Mouse (Mus musculus) retina, postnatal 7 days (tissue): ENCODE measurements around the gene Dok4.
A peak's percentile ranks its signal among the peaks of the same experiment; 100 is the strongest.

Source experiments
- DNase-seq: peaks from one replicate; pipeline ENCODE4 v3.0.0-alpha.2; 2012; ENCODE audit warnings: low read depth, low spot score

Gene Dok4

DNA sequence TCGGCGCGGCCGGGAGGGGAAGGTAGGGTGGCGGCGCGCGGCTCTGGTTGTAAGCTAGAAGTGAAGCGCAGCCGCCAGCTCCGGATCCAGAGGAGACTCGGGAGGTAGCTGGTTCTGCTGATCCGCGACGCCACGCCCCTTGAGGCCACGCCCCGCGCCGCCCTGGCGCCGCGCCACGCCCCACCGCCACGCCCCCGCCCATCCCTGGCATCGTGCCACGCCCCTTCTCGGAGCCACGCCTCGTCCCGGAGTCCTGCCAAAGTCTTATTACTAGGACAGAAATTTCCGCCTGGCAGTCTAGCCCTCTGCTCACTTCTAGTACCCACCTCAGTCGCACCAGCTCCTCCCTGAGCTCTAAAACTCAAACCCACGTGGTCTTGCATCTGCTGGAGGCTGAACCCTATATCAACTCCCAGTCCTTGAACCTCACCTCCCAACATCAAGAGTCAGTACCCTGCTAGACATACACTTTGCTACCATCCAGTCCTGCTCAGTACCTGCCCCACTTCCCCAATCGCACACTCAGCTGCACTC lies at the start of gene Dok4:
Dok4 (minus strand) TSS at position 134 of the 534 bp plus-strand sequence.
- DNase-seq, result peak; percentile 73

GRCm38 (mm10) chr8:94923405-94923804 lies 47.3 kb upstream of the Dok4 start, which contains the start of gene Adgrg5:
TSS of gene Adgrg5 (plus strand) at chr8:94923694.
- no peak for DNase-seq

- DNase-seq, result no peak
These were observed 46.5 kb upstream of the Dok4 start for GRCm38 (mm10) chr8:94922602-94923001.

- no peak for DNase-seq
These were observed 46.0 kb upstream of the Dok4 start for GRCm38 (mm10) chr8:94922176-94922575.

DNA sequence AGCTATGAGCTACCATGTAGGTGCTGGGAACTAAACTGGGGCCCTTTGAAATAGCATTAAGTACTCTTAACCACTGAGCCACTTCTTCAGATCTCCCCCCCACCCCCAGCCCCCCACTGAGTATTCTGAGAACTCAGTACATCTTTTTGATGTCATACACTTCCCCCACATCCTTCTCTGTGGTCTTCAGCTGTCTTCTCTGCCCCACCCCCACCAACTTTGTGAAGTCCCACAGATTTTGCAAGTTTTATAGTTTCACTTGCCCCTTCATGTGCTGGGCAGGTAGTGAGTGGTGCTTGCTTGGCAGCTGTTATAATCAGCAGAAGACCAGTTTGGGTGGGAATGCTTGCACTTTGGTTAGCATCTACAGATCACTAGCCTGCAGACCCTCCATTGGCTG lies 43.1 kb upstream of the Dok4 start:
- no peak for DNase-seq

GRCm38 (mm10) chr8:94917851-94918495 lies 41.8 kb upstream of the Dok4 start, which contains the start of gene Ccdc102a:
TSS of gene Ccdc102a (minus strand) at chr8:94918098.
- no peak for DNase-seq

DNA sequence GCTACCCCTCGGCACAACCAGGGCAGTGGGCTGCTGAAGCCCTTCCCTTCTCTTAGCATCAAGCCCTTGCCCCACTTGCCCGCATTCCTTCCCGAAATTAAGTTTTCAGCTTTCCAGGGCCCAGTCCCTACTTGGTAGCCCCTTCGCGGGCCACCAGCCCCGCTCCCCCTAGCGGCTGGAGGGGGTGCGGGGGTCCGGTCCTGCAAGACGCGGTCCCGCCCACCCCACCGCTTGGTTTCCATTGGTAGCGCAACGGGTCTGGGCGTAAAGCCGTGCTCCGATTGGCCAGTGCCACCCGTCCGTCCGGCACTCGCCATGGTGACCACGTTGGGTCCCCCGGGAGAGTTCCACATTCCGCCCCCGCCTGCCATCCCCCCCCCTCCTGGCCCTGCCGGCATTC lies 41.2 kb upstream of the Dok4 start:
- DNase-seq, result peak; percentile 64

DNA sequence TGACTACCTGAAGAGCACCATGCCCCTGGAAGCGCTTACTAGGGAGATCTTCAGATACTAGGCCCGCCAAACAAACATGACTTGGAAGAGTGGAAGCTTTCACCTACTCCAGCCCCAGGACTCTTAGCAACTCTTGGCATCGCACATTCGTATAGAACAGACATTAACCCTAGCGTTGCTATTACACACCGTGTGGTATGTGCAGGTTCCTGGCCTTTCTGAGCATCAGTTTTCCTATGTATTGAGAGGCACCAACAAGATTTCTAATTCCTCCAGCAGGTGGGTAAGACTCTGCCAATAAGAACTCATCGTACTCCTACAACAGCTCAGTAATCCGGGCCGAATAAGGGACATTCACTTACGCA lies 40.8 kb upstream of the Dok4 start:
- DNase-seq, result no peak

DNA sequence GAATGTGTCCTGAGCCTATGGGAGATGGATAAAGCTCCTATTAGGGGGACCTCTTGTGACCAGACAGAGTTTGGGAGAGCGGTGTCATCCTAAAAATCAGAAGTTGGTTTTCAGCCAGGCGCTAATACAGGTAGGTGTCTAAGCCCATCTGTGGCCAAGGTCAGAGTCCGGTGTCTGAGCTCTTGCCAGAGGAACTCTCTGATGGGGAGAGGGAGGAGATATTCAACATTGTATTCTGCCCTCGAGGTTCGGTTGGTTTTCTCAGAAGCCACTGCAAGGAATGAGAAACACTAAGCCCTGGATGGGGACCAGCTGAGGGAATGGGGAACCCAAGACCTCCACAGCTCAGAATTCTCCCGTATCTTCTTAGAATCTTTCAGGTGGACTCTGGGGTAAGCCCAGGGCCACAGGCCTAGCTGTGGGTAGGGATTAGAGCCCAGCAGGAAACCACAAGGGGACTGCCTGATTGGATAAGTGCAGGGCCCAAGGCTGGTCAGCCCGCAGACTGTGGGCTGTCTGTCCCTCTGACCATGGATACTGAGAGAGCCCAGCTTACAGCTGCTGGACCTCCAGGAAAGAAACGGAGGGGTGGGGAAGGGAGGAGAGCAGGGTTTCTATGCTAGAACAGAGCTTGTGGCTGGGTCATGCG lies 40.3 kb upstream of the Dok4 start:
- DNase-seq, result no peak

GRCm38 (mm10) chr8:94914701-94915101 lies 38.6 kb upstream of the Dok4 start:
- no peak for DNase-seq

DNA sequence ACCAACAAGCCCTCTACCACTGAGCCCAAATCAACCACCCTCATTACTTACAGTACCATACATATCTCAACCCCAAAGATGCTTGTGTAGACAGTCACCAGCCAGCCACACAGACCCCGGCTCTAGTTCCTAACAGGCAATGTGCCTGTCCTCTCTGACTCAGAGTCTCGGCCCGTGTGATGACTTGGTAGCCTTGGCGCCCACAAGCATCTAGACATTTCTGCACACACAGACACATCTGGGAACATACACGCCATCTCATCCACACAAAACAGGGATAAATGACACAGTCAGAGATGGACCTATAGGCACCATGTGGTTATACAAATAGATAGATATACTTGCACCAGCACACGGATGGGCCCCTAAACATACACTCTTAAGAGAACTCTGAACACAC lies 38.1 kb upstream of the Dok4 start:
- DNase-seq, result no peak

- peak; percentile 55 for DNase-seq
These were observed 37.0 kb upstream of the Dok4 start for GRCm38 (mm10) chr8:94913061-94913660.

DNA sequence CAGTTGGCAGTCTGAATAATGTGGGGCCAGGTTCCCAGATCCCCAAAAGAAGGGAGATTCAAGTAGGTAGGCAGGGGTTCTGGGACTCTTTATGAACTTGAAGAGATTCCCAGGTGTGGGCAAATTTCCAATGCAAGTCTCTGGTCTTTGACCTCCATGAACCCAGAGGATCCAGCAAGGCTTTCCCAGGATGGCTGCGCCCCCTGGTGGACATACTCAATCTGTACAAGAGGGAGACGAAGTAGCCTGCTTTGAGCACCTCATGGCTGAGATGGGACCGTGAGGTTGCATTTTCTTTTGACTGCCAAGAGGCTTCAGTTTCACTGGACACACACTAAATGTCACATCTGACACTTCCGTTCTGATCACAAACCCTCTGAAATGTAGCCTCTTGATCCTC lies 32.7 kb upstream of the Dok4 start:
- DNase-seq, result peak; percentile 76

DNA sequence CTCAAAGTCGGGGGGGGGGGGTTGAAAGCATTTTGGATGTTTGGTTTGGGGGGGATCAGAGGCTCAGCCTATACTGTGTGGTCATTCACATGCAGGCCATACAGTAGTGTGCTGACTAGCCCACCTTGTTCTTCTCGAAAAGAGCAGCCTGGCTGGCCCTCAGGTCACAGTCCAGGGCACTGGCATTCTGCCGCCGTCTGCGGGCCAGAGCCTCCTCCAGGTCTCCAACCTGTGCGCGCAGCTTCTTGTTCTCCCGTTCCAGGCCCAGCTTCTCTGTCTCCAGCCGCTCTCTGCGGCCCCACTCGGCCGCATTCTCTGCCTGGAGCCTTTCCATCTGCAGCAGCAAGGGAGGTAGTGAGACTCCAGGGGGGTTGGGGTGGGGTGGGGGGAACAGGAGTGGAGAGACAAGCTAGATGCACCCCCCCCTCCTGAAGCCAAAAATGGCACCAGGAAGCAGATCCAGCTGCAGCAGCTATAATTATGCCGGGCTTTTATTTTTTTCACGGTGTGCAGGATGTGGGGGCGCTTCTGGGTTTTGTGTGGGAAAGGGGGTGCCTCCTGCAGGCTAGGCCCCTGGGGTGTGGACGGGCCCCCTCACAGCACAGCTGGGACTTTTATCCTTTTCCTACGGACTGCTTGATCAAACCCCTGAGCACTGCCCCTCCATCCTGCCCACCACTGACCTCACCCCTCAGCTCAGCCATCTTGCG lies 31.6 kb upstream of the Dok4 start:
- no peak for DNase-seq

DNA sequence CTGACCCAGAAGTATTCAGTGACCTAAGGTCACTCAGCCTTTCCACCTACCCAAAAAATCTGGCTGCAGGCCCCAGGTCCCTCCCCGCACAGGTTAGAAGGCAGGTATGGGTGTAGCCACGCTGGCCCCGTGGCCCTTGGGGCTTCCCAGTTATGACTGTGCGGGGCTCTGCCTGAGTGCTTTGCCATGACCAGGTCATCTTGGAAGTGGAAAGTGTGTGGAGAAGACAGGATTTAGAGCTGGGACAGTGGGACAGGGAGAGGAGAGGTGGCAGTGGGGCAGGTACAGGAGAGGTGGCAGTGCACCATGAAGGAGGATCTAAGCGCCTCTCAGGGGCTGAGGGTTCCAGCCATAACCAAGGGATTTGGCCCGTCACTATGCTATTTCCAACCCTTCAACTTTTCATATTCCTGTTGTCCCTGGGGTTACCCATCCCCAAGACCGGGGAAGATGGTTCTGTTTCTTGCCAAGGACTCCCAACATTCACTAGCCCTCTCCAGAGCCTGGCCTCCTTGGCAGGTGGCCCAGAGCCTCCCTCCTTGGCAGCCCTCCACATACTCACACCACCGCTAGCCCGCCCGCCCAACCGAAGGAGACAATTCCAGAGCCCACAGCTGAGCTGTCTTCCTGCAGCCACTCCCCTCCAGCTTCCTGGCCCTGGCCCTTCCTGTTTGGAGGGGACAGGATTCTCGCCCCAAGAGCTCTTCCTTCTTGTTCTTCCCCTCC lies 28.5 kb upstream of the Dok4 start:
- DNase-seq, result no peak

- DNase-seq, result no peak
These were observed 27.6 kb upstream of the Dok4 start for GRCm38 (mm10) chr8:94903709-94904108.

DNA sequence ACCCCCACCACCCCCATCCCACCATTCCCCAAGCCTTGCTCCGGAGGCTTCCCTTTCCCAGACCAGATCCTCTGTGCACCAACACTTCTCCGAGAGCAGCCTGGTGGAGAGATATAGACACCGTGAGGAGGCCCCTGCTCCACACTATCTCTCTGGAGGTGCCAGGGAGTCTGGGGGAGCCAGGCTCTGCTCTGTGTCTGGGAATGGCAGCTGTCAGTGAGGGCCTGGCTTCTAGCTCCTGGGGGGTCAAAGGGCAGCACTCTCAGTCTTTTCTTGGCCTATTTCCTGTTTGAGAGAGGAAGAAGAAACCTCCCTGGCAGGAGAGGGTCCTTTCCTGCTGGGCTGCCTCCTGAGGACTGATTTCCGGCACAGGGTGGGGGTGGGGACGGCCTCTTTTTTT lies 24.9 kb upstream of the Dok4 start:
- no peak for DNase-seq

DNA sequence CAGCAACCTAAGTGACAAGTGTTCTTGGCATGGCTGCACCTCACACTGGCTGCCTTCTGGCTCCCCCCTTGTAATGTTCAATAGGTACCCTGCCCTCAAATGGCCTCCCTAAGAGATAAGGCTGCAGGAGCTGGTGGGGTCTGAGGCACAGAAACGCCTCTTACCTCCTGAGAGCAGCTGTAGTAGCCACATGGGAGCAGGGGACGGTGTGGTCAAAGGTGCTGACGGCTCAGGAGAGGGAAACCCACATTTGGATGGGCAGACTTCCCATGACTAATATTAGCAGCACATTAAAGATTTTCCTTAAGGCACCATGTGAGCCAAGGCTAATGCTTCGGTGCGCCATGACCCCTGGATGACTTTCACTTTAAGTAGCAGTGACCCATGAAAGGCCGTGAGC lies 24.5 kb upstream of the Dok4 start:
- DNase-seq, result no peak

- DNase-seq, result no peak
These were observed 23.1 kb upstream of the Dok4 start for GRCm38 (mm10) chr8:94899262-94899661.

DNA sequence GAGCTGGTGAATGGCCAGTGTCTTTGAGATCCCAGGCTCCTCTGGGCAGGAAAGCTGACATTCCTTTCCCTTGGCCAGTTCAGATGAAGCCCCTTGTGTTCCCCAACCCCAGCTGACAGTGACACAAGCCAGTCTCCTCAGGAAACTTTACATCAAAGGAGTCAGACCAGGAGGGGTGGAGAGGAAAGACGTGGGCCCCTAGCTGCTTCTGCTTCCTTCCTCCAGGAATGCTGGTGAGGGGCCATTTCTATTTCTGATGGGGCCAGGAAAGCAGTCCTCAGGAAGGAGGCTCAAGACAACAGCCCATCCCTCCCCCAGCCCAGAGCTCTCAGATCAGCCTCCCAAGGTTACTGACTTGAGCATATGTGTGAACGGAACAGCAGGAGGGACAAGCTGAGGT lies 16.8 kb upstream of the Dok4 start:
- DNase-seq, result no peak

- no peak for DNase-seq
These were observed 12.4 kb upstream of the Dok4 start for GRCm38 (mm10) chr8:94888383-94889036.
